Mouse (Mus musculus) heart, postnatal 25 days (tissue): Measurements from ENCODE around the gene Flt3l. TPM values are rescaled to one million over a fixed set of nuclear protein-coding genes. Genes with fewer than 3 reads are reported as not detected.
"Not testable (repeated sequence)": the region's sequence is repeated elsewhere in the genome, so short reads cannot be mapped to it uniquely, and the experiment has no call there.

ENCODE experiments used
- DNase-seq: peaks from one replicate; pipeline ENCODE4 v3.0.0; 2022; ENCODE audit warnings: low spot score
- intact Hi-C: fragments of 180-260 bp; cut with DNase I; formaldehyde crosslinking; loops from one replicate; pipeline ENCODE4 v1.15.1; 2025
- total RNA-seq, 2 experiments: library from RNA; stranded (reverse); gene quantifications; 2 replicates each; pipeline ENCODE4 v1.2.3; 2021

Gene Flt3l
- total RNA-seq: 10 to 100 TPM in 1 of 2 experiments, 1 to 10 TPM in 1; 5.3 to 15.0 TPM

- peak; percentile 89 for DNase-seq
- intact Hi-C loops: loop anchor here (1.0 kb wide), 1 partner anchor 58 kb away; no protein-coding TSS in a partner anchor
Measured at GRCm38 (mm10) chr7:45135993-45136567, at the start of gene Flt3l, which contains the start of gene Gm45713. Flt3l (minus strand) TSS chr7:45136432. Gm45713 (minus strand) TSS chr7:45136231.

- no peak for DNase-seq
- intact Hi-C loops: no loop called here
Measured at GRCm38 (mm10) chr7:45185921-45186320, 49.7 kb upstream of the Flt3l start.

- intact Hi-C loops: no loop called here
Measured at GRCm38 (mm10) chr7:45183672-45184071, 47.4 kb upstream of the Flt3l start.

GRCm38 (mm10) chr7:45182606-45183005 is 46.4 kb upstream of the Flt3l start:
- no peak for DNase-seq
- intact Hi-C loops: no loop called here

More at GRCm38 (mm10) chr7:45183672-45184071, 47.4 kb upstream of the Flt3l start:
- no peak for DNase-seq

GRCm38 (mm10) chr7:45182199-45182601 is 46.0 kb upstream of the Flt3l start:
- intact Hi-C loops: no loop called here
- DNase-seq: peak; percentile 80

GRCm38 (mm10) chr7:45181540-45181939 is 45.3 kb upstream of the Flt3l start:
- DNase-seq: no peak
- intact Hi-C loops: no loop called here

- DNase-seq: no peak
- intact Hi-C loops: no loop called here
Measured at GRCm38 (mm10) chr7:45180896-45181477, 44.8 kb upstream of the Flt3l start, which contains the start of gene Pth2. Pth2 (plus strand) TSS chr7:45180995.

- intact Hi-C loops: no loop called here
Measured at GRCm38 (mm10) chr7:45179469-45179868, 43.2 kb upstream of the Flt3l start, which contains the start of gene Gfy. Gfy (minus strand) TSS chr7:45179569.

GRCm38 (mm10) chr7:45178550-45178949 is 42.3 kb upstream of the Flt3l start:
- DNase-seq: no peak
- intact Hi-C loops: no loop called here

More at GRCm38 (mm10) chr7:45179469-45179868, 43.2 kb upstream of the Flt3l start, which contains the start of gene Gfy:
- no peak for DNase-seq

- no peak for DNase-seq
- intact Hi-C loops: no loop called here
Measured at GRCm38 (mm10) chr7:45176356-45176755, 40.1 kb upstream of the Flt3l start.

- intact Hi-C loops: no loop called here
- DNase-seq: no peak
Measured at GRCm38 (mm10) chr7:45175929-45176328, 39.7 kb upstream of the Flt3l start.

- intact Hi-C loops: no loop called here
- DNase-seq: no peak
Measured at GRCm38 (mm10) chr7:45175398-45175797, 39.2 kb upstream of the Flt3l start.

GRCm38 (mm10) chr7:45174567-45175280 is 38.5 kb upstream of the Flt3l start:
- intact Hi-C loops: no loop called here
- DNase-seq: no peak

GRCm38 (mm10) chr7:45173772-45174171 is 37.5 kb upstream of the Flt3l start:
- DNase-seq, intact Hi-C loops: not testable (repeated sequence)

- intact Hi-C loops: no loop called here
- DNase-seq: no peak
Measured at GRCm38 (mm10) chr7:45172974-45173373, 36.7 kb upstream of the Flt3l start.

- intact Hi-C loops: no loop called here
- DNase-seq: no peak
Measured at GRCm38 (mm10) chr7:45169495-45169894, 33.3 kb upstream of the Flt3l start.

- no peak for DNase-seq
- intact Hi-C loops: no loop called here
Measured at GRCm38 (mm10) chr7:45168656-45169055, 32.4 kb upstream of the Flt3l start.

- intact Hi-C loops: no loop called here
- DNase-seq: no peak
Measured at GRCm38 (mm10) chr7:45167761-45168445, 31.7 kb upstream of the Flt3l start.

GRCm38 (mm10) chr7:45166950-45167401 is 30.7 kb upstream of the Flt3l start:
- intact Hi-C loops: no loop called here
- DNase-seq: no peak

- no peak for DNase-seq
- intact Hi-C loops: no loop called here
Measured at GRCm38 (mm10) chr7:45165701-45166100, 29.5 kb upstream of the Flt3l start.
